Mouse (Mus musculus): Measurements from ENCODE around the gene B4galnt3.

DNA sequence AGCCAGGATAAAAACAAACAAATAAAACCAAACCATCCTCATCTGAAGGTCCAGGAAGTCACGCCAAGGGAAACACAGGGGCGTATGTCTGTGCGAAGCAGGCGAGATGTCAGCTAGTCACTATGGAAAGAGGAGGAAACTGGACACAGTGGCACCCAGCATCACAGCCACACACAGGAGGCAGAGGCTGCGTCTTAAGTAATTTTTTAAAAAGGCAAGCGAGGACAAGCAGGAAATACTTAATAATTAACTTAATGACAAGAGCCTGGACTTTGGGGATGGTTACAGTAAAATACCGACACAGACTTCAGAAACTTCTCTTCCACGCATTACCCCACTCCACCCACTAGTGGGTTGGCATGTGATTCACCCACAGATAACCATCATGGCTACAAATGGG is 51.8 kb downstream of the B4galnt3 start:
- no peak for TF ChIP-seq CTCF (IDR thresholded peaks at IDR 0.05; ENCODE audit: low read depth, low read length)
- TF ChIP-seq POLR2A (IDR thresholded peaks at IDR 0.05; ENCODE audit: extremely low read depth, insufficient read depth, low read length), result no peak

Measured in liver, adult 2 months (tissue).